In genomic region chr13:36329871-36330270, GRCm38 (mm10) we compare ENCODE assay signal across 17 mouse cellular contexts.
A peak's percentile ranks its signal among the peaks of the same experiment; 100 is the strongest.
DNase-seq lines count a peak whose midpoint lies in the region; ATAC-seq and TF ChIP-seq lines count a peak whose summit lies in the region.
"Had no signal": no experiment of that assay in that cellular context is flagged by ENCODE, and none has a peak within 500 bp of the region (broad histone marks: within the 10 kb centered on the region; RNA-seq: fewer than 3 reads in every experiment).

No protein-coding gene starts in this region.

- no peak overlapping the region for H3K4me3 ChIP-seq in intestine, embryonic 15.5 days (replicated peaks)
- no peak overlapping the region for H3K4me3 ChIP-seq in intestine, embryonic 16.5 days (ENCODE audit: low read length)
- no peak overlapping the region for H3K4me3 ChIP-seq in small intestine, adult 2 months (ENCODE audit: low read depth, low read length)
- H3K4me3 ChIP-seq in hindbrain, postnatal 0 days (ENCODE audit: low read length), result no peak overlapping the region
- H3K4me3 ChIP-seq: embryonic facial prominence, embryonic 10.5 days; embryonic facial prominence, embryonic 12.5 days; forebrain, embryonic 13.5 days; forebrain, embryonic 15.5 days had no signal

- no peaks in the 10 kb centered on the region for H3K36me3 ChIP-seq in intestine, embryonic 15.5 days
- H3K36me3 ChIP-seq in intestine, embryonic 16.5 days (ENCODE audit: control insufficient read depth, insufficient read depth, low read length), result no peaks in the 10 kb centered on the region
- H3K36me3 ChIP-seq in small intestine, adult 2 months (ENCODE audit: control insufficient read depth, insufficient read depth, low read length), result no peaks in the 10 kb centered on the region
- no peaks in the 10 kb centered on the region for H3K36me3 ChIP-seq in hindbrain, postnatal 0 days (ENCODE audit: insufficient read depth, low read length)
- H3K36me3 ChIP-seq: embryonic facial prominence, embryonic 10.5 days; embryonic facial prominence, embryonic 12.5 days; forebrain, embryonic 15.5 days had no signal

- 49% methylated on average over 2 of the region's 2 CpGs for WGBS in intestine, embryonic 15.5 days
- WGBS in intestine, embryonic 16.5 days, result 49% methylated on average over 2 of the region's 2 CpGs
- 17% methylated on average over 2 of the region's 2 CpGs for WGBS in small intestine, adult 2 months
- 78% methylated on average over 2 of the region's 2 CpGs for WGBS in hindbrain, postnatal 0 days

- H3K9me3 ChIP-seq in intestine, embryonic 15.5 days, result no peaks in the 10 kb centered on the region
- H3K9me3 ChIP-seq in intestine, embryonic 16.5 days (ENCODE audit: control insufficient read depth, low read length), result no peaks in the 10 kb centered on the region
- H3K9me3 ChIP-seq in hindbrain, postnatal 0 days (ENCODE audit: low read length), result no peaks in the 10 kb centered on the region
- H3K9me3 ChIP-seq: embryonic facial prominence, embryonic 10.5 days; embryonic facial prominence, embryonic 12.5 days; forebrain, embryonic 13.5 days; forebrain, embryonic 15.5 days had no signal

- ATAC-seq in intestine, embryonic 15.5 days, result peak; percentile 84
- peak; percentile 88 for ATAC-seq in intestine, embryonic 16.5 days
- no peak for ATAC-seq in hindbrain, postnatal 0 days
- ATAC-seq: forebrain, embryonic 13.5 days; forebrain, embryonic 15.5 days; forebrain, postnatal 0 days had no signal

- TF ChIP-seq CTCF in small intestine, adult 2 months (IDR thresholded peaks at IDR 0.05; ENCODE audit: extremely low read depth, insufficient read length, insufficient replicate concordance, low read depth, low read length), result no peak
- no peak for TF ChIP-seq CTCF in hindbrain, postnatal 0 days (IDR thresholded peaks at IDR 0.05; ENCODE audit: low read depth)

- H3K4me2 ChIP-seq in intestine, embryonic 15.5 days (replicated peaks), result no peak overlapping the region; the same call in 1 of the 2 replicates
- no peak overlapping the region for H3K4me2 ChIP-seq in intestine, embryonic 16.5 days (ENCODE audit: low read depth, low read length)
- no peak overlapping the region for H3K4me2 ChIP-seq in hindbrain, postnatal 0 days (ENCODE audit: low read depth, low read length)
- H3K4me2 ChIP-seq: embryonic facial prominence, embryonic 12.5 days; forebrain, embryonic 13.5 days; forebrain, embryonic 15.5 days had no signal

- TF ChIP-seq POLR2A in small intestine, adult 2 months (IDR thresholded peaks at IDR 0.05; ENCODE audit: low read depth, low read length), result no peak

- no peaks in the 10 kb centered on the region for H3K4me1 ChIP-seq in intestine, embryonic 15.5 days (replicated peaks)
- no peaks in the 10 kb centered on the region for H3K4me1 ChIP-seq in intestine, embryonic 16.5 days (ENCODE audit: control insufficient read depth, insufficient read depth, low read length)
- H3K4me1 ChIP-seq in small intestine, adult 2 months (ENCODE audit: control insufficient read depth, insufficient read depth, insufficient read length, low read length), result peaks cover 5% of the 10 kb centered on the region; the same call in 1 of the 2 replicates
- no peaks in the 10 kb centered on the region for H3K4me1 ChIP-seq in hindbrain, postnatal 0 days (ENCODE audit: insufficient read depth, low read length)
- H3K4me1 ChIP-seq: embryonic facial prominence, embryonic 12.5 days; forebrain, embryonic 13.5 days; forebrain, embryonic 15.5 days had no signal

- no peak overlapping the region for H3K27ac ChIP-seq in intestine, embryonic 15.5 days
- H3K27ac ChIP-seq in intestine, embryonic 16.5 days (ENCODE audit: low read length), result no peak overlapping the region
- H3K27ac ChIP-seq in small intestine, adult 2 months (ENCODE audit: insufficient read depth, low read depth, low read length), result peak overlapping the region; percentile 29
- H3K27ac ChIP-seq in hindbrain, postnatal 0 days, result no peak overlapping the region
- H3K27ac ChIP-seq: embryonic facial prominence, embryonic 10.5 days; embryonic facial prominence, embryonic 12.5 days; forebrain, embryonic 13.5 days; forebrain, embryonic 15.5 days had no signal

- no peak for DNase-seq in hindbrain, postnatal 0 days (ENCODE audit: low spot score)
- DNase-seq in cerebellum, postnatal 36 days, result no peak
- DNase-seq: adrenal gland, adult 8-10 months; adrenal gland, postnatal 25 days; cerebellum, adult 11 months; cerebellum, adult 18-20 months; cerebellum, adult 8-10 months; cerebellum, adult 9-11 months; cerebellum, postnatal 14 days; forebrain, postnatal 0 days had no signal

- H3K27me3 ChIP-seq in intestine, embryonic 15.5 days (replicated peaks), result no peaks in the 10 kb centered on the region
- no peaks in the 10 kb centered on the region for H3K27me3 ChIP-seq in intestine, embryonic 16.5 days (replicated peaks; ENCODE audit: control insufficient read depth, insufficient read depth, low read length)
- H3K27me3 ChIP-seq in small intestine, adult 2 months (ENCODE audit: control insufficient read depth, insufficient read depth, low read length), result no peaks in the 10 kb centered on the region
- H3K27me3 ChIP-seq in hindbrain, postnatal 0 days (ENCODE audit: insufficient read depth, low read length), result no peaks in the 10 kb centered on the region
- H3K27me3 ChIP-seq: embryonic facial prominence, embryonic 12.5 days; forebrain, embryonic 13.5 days; forebrain, embryonic 15.5 days had no signal

- H3K9ac ChIP-seq in intestine, embryonic 15.5 days, result no peak overlapping the region
- H3K9ac ChIP-seq in intestine, embryonic 16.5 days (ENCODE audit: low read depth, low read length), result no peak overlapping the region
- no peak overlapping the region for H3K9ac ChIP-seq in hindbrain, postnatal 0 days (replicated peaks; ENCODE audit: low read length)
- H3K9ac ChIP-seq: embryonic facial prominence, embryonic 12.5 days; forebrain, embryonic 13.5 days; forebrain, embryonic 15.5 days; forebrain, postnatal 0 days had no signal
